Mouse (Mus musculus) stomach, embryonic 14.5 days (tissue): Measurements from ENCODE around the gene Wwox. TPM values are rescaled to one million over a fixed set of nuclear protein-coding genes. Genes with fewer than 3 reads are reported as not detected.
A peak's percentile ranks its signal among the peaks of the same experiment; 100 is the strongest.

Source experiments
- ATAC-seq: fragments of 200-750 bp; cut with Nextera tagmentation; 2 replicates; pipeline ENCODE4 v1.8.0; 2017; ENCODE audit warnings: low read depth, moderate TSS enrichment; ENCODE audit not compliant: insufficient number of reproducible peaks, insufficient read depth, low FRiP score
- H3K27ac ChIP-seq: fragments of 300-500 bp; sonication (generic); 2 replicates; pipeline ENCODE4 v1.5.1; 2014; ENCODE audit warnings: mild to moderate bottlenecking, low read length, moderate library complexity, mixed read lengths
- H3K27me3 ChIP-seq: fragments of 300-500 bp; sonication (generic); 2 replicates; pipeline ENCODE4 v1.6.1; 2014; ENCODE audit warnings: low read length, control low read depth, mixed read lengths; ENCODE audit not compliant: control insufficient read depth, insufficient read depth
- H3K36me3 ChIP-seq: fragments of 300-500 bp; sonication (generic); 2 replicates; pipeline ENCODE4 v1.6.1; 2014; ENCODE audit warnings: mild to moderate bottlenecking, control low read depth, low read length, moderate library complexity, mixed read lengths; ENCODE audit not compliant: control insufficient read depth, insufficient read depth
- H3K4me1 ChIP-seq: fragments of 300-500 bp; sonication (generic); 2 replicates; pipeline ENCODE4 v1.6.1; 2014; ENCODE audit warnings: low read length, control low read depth, mixed read lengths; ENCODE audit not compliant: control insufficient read depth, insufficient read depth
- H3K4me2 ChIP-seq: fragments of 300-500 bp; sonication (generic); replicated peaks from 2 replicates; pipeline ENCODE4 v1.6.1; 2014; ENCODE audit warnings: low read depth, low read length, control low read depth
- H3K4me3 ChIP-seq: fragments of 300-500 bp; sonication (generic); 2 replicates; pipeline ENCODE4 v1.5.1; 2014; ENCODE audit warnings: low read depth, low read length, control low read depth
- H3K9ac ChIP-seq: fragments of 300-500 bp; sonication (generic); replicated peaks from 2 replicates; pipeline ENCODE4 v1.6.1; 2014; ENCODE audit warnings: low read depth, mild to moderate bottlenecking, control low read depth, low read length, moderate library complexity, mixed read lengths
- H3K9me3 ChIP-seq: fragments of 300-500 bp; sonication (generic); 2 replicates; pipeline ENCODE4 v1.6.1; 2016; ENCODE audit warnings: low read depth, low read length, control low read depth; ENCODE audit not compliant: control insufficient read depth
- WGBS: fragments of 180-500 bp; shearing (Covaris S2); extraction: QIAGEN DNeasy Blood & Tissue Kit; methylation state at CpG from one replicate; pipeline ENCODE4 v1.1.7; 2014; 5-methylcytosine and 5-hydroxymethylcytosine counted together
- polyA plus RNA-seq: library from polyadenylated mRNA; unstranded; fragments of >200 nt; fragmentation: Nextera tagmentation; extraction: Ambion mirVana; gene quantifications from 2 replicates; pipeline ENCODE4 v1.2.1, GENCODE M21; 2014

Wwox gene
- polyA plus RNA-seq, 1 experiment from 2014 or later = 15.4 TPM

DNA sequence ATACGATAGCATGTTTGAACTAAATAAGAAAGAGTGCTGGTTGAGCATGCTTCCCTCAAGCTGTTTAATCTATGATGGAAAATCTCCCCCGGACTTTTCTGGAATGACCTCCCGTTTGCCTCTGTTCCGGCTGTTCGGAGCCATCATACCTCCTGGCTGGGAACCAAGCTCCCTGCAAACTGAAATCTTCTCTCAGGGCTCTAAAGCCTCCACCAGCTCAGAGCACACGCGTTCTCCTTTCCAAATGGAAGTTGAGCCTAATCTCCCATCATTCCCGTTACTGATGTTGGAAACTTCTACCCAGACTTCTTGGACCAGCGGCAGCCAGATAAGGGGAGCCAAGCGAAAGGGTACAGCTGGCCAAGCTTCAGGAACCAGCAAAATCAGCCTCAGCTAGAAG lies 37.5 kb downstream of the Wwox start:
- H3K9ac ChIP-seq = no peak overlapping the region
- H3K36me3 ChIP-seq = no peaks in the 10 kb centered on the region
- no peaks in the 10 kb centered on the region for H3K9me3 ChIP-seq
- H3K4me2 ChIP-seq = no peak overlapping the region
- no peak for ATAC-seq
- no peaks in the 10 kb centered on the region for H3K27me3 ChIP-seq
- WGBS = 48% methylated on average over 10 of the region's 10 CpGs
- H3K27ac ChIP-seq = no peak overlapping the region
- H3K4me1 ChIP-seq = 0 out of 2 replicates have a peak, but pooled peaks cover 3% of the 10 kb centered on the region
- H3K4me3 ChIP-seq = no peak overlapping the region

DNA sequence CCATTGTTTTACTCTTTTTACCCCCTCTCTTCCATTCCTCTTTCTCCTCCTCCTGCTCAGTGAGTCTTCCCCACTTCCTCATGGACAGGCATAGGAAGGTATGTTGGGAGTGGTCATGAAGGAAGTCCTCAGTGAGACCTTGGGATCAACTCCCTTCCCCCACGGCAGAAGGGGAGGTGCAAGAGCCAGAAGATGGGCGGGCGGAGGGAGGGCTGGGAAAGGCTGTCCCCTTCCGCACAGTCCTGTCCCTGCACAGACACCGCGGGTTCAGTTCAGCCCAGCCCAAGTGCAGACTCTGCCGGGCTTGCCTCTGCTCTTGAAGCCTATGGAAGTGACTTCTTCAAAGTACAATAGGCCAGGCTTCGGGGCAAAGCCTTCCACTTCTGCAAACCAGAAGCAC lies 38.3 kb downstream of the Wwox start:
- 68% methylated on average over 8 of the region's 8 CpGs for WGBS
- no peak overlapping the region for H3K27ac ChIP-seq
- H3K9ac ChIP-seq = no peak overlapping the region
- ATAC-seq = no peak
- 0 out of 2 replicates have a peak, but pooled peaks cover 3% of the 10 kb centered on the region for H3K4me1 ChIP-seq
- no peaks in the 10 kb centered on the region for H3K27me3 ChIP-seq
- H3K36me3 ChIP-seq = no peaks in the 10 kb centered on the region
- no peak overlapping the region for H3K4me3 ChIP-seq
- no peaks in the 10 kb centered on the region for H3K9me3 ChIP-seq
- no peak overlapping the region for H3K4me2 ChIP-seq

DNA sequence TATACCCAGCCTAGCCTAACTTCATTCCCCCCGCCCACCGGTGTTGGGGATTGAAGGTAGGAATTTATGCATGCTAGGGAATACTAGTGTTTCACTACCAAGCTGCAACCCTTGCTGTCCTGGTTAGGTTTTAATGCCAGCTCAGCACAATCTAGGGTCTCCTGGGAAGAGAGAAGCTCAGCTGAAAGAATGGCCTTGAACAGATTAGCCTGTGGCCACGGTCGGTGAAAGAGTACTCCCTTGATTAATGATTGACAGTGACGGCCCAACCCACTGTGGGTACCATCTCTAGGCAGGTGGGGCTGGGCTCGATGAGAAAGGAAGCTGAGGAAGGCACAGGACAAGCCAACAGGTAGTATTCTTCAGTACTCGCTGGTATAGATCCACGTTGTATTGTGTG lies 40.3 kb downstream of the Wwox start:
- H3K4me2 ChIP-seq = no peak overlapping the region
- WGBS = 69% methylated on average over 8 of the region's 8 CpGs
- no peaks in the 10 kb centered on the region for H3K9me3 ChIP-seq
- no peak for ATAC-seq
- no peak overlapping the region for H3K4me3 ChIP-seq
- no peaks in the 10 kb centered on the region for H3K27me3 ChIP-seq
- no peak overlapping the region for H3K9ac ChIP-seq
- no peaks in the 10 kb centered on the region for H3K36me3 ChIP-seq
- H3K27ac ChIP-seq = no peak overlapping the region
- 0 out of 2 replicates have a peak, but pooled peaks cover 3% of the 10 kb centered on the region for H3K4me1 ChIP-seq

DNA sequence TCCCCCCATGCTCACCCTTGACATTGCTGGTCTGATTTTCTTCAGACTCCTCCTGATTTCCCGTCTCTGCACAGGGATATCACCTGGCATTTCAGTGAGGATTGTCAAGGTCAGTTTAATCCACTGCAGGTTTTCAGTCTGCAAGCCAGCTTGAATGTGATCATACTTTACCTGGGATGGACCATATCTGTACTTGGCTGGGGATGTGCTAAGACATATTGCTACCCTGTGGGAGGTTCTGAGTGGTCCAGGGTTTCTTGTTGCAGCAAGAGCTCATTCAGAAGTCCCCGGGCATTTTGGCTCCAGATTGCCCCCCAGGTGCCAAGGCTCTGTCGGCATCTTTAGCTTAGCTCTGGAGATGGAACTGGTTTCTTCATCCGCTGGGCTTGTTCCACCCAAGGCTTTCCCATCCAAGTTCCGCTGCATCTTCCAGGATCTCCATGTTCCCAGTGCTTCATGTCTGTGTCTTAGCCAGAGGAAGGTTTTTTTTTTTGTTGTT lies 52.3 kb downstream of the Wwox start:
- H3K4me3 ChIP-seq = no peak overlapping the region
- H3K4me1 ChIP-seq = no peaks in the 10 kb centered on the region
- ATAC-seq = no peak
- H3K4me2 ChIP-seq = no peak overlapping the region
- H3K9ac ChIP-seq = no peak overlapping the region
- no peak overlapping the region for H3K27ac ChIP-seq
- no peaks in the 10 kb centered on the region for H3K27me3 ChIP-seq
- H3K9me3 ChIP-seq = no peaks in the 10 kb centered on the region
- WGBS = 87% methylated on average over 5 of the region's 5 CpGs
- H3K36me3 ChIP-seq = no peaks in the 10 kb centered on the region

DNA sequence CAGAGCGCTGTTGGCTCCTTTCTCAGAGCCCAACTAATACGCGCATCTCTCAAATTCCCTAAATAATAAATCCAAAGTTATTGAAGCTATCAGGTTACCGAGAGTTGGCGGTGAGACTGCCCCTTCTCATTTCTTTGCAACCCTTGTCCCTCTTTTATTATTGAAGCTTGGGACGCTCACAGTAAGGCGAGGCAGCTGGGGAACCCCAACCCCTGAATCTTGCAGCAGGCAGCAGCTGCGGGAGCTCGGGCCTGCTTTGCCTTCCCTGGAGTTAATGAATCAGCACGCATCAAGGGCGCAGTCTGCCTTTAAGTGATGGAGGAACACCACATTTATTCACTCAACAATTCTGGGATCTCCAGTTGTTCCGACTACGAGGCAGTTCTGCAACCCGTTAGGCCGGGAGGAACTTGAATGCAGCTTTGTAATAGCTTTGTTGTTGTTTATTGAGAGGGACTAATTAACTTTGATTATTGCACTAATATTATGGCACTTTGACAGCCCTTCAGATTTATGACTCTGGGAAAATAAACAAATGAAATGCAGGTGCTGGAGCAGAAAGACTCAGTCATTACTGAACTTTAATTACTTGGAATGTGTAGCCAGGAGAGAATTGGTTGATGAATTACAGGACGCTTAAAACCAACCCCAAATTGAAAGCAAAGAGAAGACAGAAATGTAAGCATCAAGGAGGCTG lies 60.1 kb downstream of the Wwox start:
- H3K9ac ChIP-seq = no peak overlapping the region
- no peak overlapping the region for H3K4me2 ChIP-seq
- no peak overlapping the region for H3K27ac ChIP-seq
- no peaks in the 10 kb centered on the region for H3K9me3 ChIP-seq
- ATAC-seq = no peak
- H3K4me3 ChIP-seq = no peak overlapping the region
- peaks cover 3% of the 10 kb centered on the region; the same call in 1 of the 2 replicates for H3K4me1 ChIP-seq
- H3K36me3 ChIP-seq = no peaks in the 10 kb centered on the region
- no peaks in the 10 kb centered on the region for H3K27me3 ChIP-seq
- 39% methylated on average over 16 of the region's 16 CpGs for WGBS

DNA sequence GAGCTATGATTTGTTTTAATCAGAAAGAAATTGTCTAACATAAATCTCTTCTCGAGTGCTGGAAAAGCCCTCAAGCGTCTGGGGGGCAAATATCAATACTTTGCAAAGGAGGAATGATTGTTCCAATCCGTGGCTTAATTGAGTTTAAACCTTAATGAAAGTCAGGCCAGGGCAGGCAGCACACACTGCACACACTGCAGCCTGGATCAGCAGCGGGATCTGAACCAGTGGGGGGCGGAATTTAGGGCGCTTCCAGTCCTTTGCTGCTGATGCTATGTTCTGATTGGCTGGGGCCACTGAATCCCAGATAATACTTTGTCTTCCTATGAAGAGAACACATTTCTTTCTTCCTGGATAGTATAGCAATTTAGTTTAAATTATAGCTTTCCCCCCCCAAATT lies 62.5 kb downstream of the Wwox start:
- Histone ChIP-seq H3K36me3 (no peaks in the 10 kb centered on the region), H3K4me1 (peaks cover 16% of the 10 kb centered on the region; the same call in 1 of the 2 replicates), H3K4me2 (no peak overlapping the region), H3K27me3 (no peaks in the 10 kb centered on the region), H3K27ac (no peak overlapping the region), H3K9me3 (no peaks in the 10 kb centered on the region), H3K9ac (no peak overlapping the region), H3K4me3 (no peak overlapping the region)
- no peak for ATAC-seq
- 58% methylated on average over 6 of the region's 6 CpGs for WGBS

DNA sequence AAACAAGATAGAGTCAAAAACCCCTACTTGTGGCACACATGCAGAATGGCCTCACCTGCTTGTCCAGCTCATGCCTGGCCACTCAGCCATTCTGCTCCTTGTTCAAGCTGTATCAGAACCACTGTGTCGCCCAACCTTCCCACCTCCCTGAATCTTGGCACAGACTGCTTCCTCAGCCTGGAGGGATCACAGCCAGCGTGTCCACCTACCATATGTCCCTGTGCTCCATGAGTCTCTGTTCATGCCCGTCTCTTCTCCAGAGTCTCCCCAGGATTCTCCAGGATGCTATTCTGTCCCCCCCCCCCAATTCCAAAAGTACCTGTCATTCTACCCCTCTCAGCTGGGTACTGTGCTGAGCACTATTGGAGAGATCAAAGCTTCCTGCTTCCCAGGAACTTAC lies 63.7 kb downstream of the Wwox start:
- Histone ChIP-seq H3K9me3 (no peaks in the 10 kb centered on the region), H3K4me2 (no peak overlapping the region), H3K4me3 (no peak overlapping the region), H3K27me3 (no peaks in the 10 kb centered on the region), H3K9ac (no peak overlapping the region), H3K4me1 (peaks cover 16% of the 10 kb centered on the region; the same call in 1 of the 2 replicates), H3K27ac (no peak overlapping the region), H3K36me3 (no peaks in the 10 kb centered on the region)
- WGBS = 86% methylated on average over 3 of the region's 3 CpGs
- ATAC-seq = no peak

DNA sequence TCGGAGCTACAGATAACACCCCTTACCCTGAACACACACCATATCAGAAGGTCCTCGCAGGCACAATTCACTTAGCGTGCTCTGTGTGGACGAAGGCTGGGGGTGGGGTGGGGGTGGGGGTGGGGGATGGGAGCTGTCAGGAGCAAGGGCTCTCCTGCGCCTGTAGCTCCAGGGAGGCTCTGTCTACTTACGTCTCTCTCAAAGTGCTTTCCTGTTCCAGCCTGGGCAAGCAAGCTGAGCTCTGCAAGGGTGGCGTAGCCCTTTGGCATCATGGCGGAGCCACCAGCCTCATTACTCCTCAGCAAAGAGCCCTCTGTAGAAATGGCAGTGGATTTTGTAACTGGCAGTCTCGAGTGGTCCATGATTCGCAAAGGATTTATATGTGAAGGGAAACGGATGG lies 65.4 kb downstream of the Wwox start:
- no peak overlapping the region for H3K4me3 ChIP-seq
- WGBS = 31% methylated on average over 11 of the region's 11 CpGs

More for the DNA sequence above, 65.4 kb downstream of the Wwox start:
- ATAC-seq = no peak
- peaks cover 12% of the 10 kb centered on the region; the same call in 1 of the 2 replicates for H3K4me1 ChIP-seq
- H3K9me3 ChIP-seq = no peaks in the 10 kb centered on the region
- no peak overlapping the region for H3K9ac ChIP-seq
- peak overlapping the region; percentile 48; the same call in 1 of the 2 replicates for H3K27ac ChIP-seq
- no peaks in the 10 kb centered on the region for H3K36me3 ChIP-seq
- no peaks in the 10 kb centered on the region for H3K27me3 ChIP-seq
- H3K4me2 ChIP-seq = peak overlapping the region; percentile 18
